Mouse (Mus musculus): Measurements from ENCODE around the gene Ermp1.

Ermp1 gene

GRCm38 (mm10) chr19:29647651-29648549 is at the start of gene Ermp1:
Ermp1 (minus strand) TSS chr19:29648415.
- in situ Hi-C loops (cut with MboI, MseI): no loop called here

- in situ Hi-C loops (cut with MboI, MseI): no loop called here
Measured at GRCm38 (mm10) chr19:29697245-29697874, 49.1 kb upstream of the Ermp1 start, which contains the start of gene Mlana. Mlana (plus strand) TSS chr19:29697824.

- in situ Hi-C loops (cut with MboI, MseI): no loop called here
Measured at GRCm38 (mm10) chr19:29696840-29697239, 48.6 kb upstream of the Ermp1 start.

- in situ Hi-C loops (cut with MboI, MseI): no loop called here
Measured at GRCm38 (mm10) chr19:29696309-29696708, 48.1 kb upstream of the Ermp1 start.

- in situ Hi-C loops (cut with MboI, MseI): no loop called here
Measured at GRCm38 (mm10) chr19:29695071-29695470, 46.9 kb upstream of the Ermp1 start.

- in situ Hi-C loops (cut with MboI, MseI): no loop called here
Measured at GRCm38 (mm10) chr19:29683844-29684540, 35.8 kb upstream of the Ermp1 start.

- in situ Hi-C loops (cut with MboI, MseI): no loop called here
Measured at GRCm38 (mm10) chr19:29680182-29681152, 32.3 kb upstream of the Ermp1 start.

GRCm38 (mm10) chr19:29678181-29678778 is 30.1 kb upstream of the Ermp1 start:
- in situ Hi-C loops (cut with MboI, MseI): no loop called here

- in situ Hi-C loops (cut with MboI, MseI): no loop called here
Measured at GRCm38 (mm10) chr19:29676479-29677193, 28.4 kb upstream of the Ermp1 start.

- in situ Hi-C loops (cut with MboI, MseI): no loop called here
Measured at GRCm38 (mm10) chr19:29675562-29676078, 27.4 kb upstream of the Ermp1 start.

- in situ Hi-C loops (cut with MboI, MseI): no loop called here
Measured at GRCm38 (mm10) chr19:29674946-29675345, 26.7 kb upstream of the Ermp1 start.

GRCm38 (mm10) chr19:29672660-29673059 is 24.4 kb upstream of the Ermp1 start:
- in situ Hi-C loops (cut with MboI, MseI): no loop called here

GRCm38 (mm10) chr19:29671160-29671559 is 22.9 kb upstream of the Ermp1 start:
- in situ Hi-C loops (cut with MboI, MseI): no loop called here

- in situ Hi-C loops (cut with MboI, MseI): no loop called here
Measured at GRCm38 (mm10) chr19:29670247-29670646, 22.0 kb upstream of the Ermp1 start.

GRCm38 (mm10) chr19:29668135-29668534 is 19.9 kb upstream of the Ermp1 start:
- in situ Hi-C loops (cut with MboI, MseI): loop anchor here (5.0 kb wide), 1 partner anchor 64 kb away; no protein-coding TSS in a partner anchor

- in situ Hi-C loops (cut with MboI, MseI): loop anchor here (5.0 kb wide), 1 partner anchor 65 kb away; no protein-coding TSS in a partner anchor
Measured at GRCm38 (mm10) chr19:29666965-29667594, 18.9 kb upstream of the Ermp1 start.

- in situ Hi-C loops (cut with MboI, MseI): loop anchor here (5.0 kb wide), 1 partner anchor 66 kb away; no protein-coding TSS in a partner anchor
Measured at GRCm38 (mm10) chr19:29666164-29666563, 17.9 kb upstream of the Ermp1 start.

GRCm38 (mm10) chr19:29664934-29665333 is 16.7 kb upstream of the Ermp1 start:
- in situ Hi-C loops (cut with MboI, MseI): loop anchor here (5.0 kb wide), 1 partner anchor 67 kb away; no protein-coding TSS in a partner anchor

- in situ Hi-C loops (cut with MboI, MseI): no loop called here
Measured at GRCm38 (mm10) chr19:29663780-29664179, 15.6 kb upstream of the Ermp1 start.

All from regulatory T cell (primary cell).